Mouse (Mus musculus): ENCODE data around the gene Ndrg3.

- no peak for TF ChIP-seq POLR2A (IDR thresholded peaks at IDR 0.05; ENCODE audit: control insufficient read depth, extremely low read depth, insufficient read depth, low read length, poor library complexity)
- TF ChIP-seq CTCF (IDR thresholded peaks at IDR 0.05; ENCODE audit: borderline replicate concordance, control insufficient read depth, extremely low read depth, insufficient read depth, low read length, poor library complexity), result no peak
Observed at GRCm38 (mm10) chr2:156888490-156888889, 103.4 kb downstream of the Ndrg3 start.

All from thymus, adult 2 months (tissue).